Mouse (Mus musculus): ENCODE results near the gene Prr9.

DNA sequence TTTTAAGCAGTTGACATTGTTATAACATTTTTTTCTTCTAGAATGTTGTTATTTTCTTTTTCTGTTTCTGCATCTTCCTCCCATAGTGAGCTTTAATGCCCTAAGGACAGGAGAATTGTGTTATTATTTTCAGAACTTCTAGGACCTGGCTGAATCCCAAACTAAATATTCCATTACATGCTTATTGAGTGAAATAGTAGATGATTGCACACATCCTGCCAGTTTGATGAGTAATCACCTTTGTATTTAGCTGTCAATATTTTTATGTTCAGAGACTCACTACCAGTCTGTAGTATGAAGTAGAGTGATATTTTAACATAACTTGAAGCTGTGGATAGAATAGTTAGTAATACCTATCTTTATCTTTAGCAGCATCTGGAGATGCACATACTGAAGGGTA, 12.2 kb downstream of the Prr9 start:
- no peak for TF ChIP-seq CTCF (IDR thresholded peaks at IDR 0.05; ENCODE audit: insufficient read depth, low read length)
- no peak for TF ChIP-seq POLR2A (IDR thresholded peaks at IDR 0.05; ENCODE audit: borderline replicate concordance, extremely low read depth, low read depth, low read length)

Measured in lung, adult 2 months (tissue).